Mouse (Mus musculus) brown adipose tissue, adult 24 weeks (tissue): Measurements from ENCODE around the gene Gdi1. TPM values are rescaled to one million over a fixed set of nuclear protein-coding genes. Genes with fewer than 3 reads are reported as not detected.
A peak's percentile ranks its signal among the peaks of the same experiment; 100 is the strongest.

Experiments
- H3K27ac ChIP-seq: fragments of 200-500 bp; replicated peaks from 2 replicates; pipeline ENCODE4 v1.5.1; 2012; ENCODE audit warnings: low read depth, mild to moderate bottlenecking, low read length
- H3K4me1 ChIP-seq: fragments of 200-500 bp; 2 replicates; pipeline ENCODE4 v1.6.1; 2012; ENCODE audit warnings: low read length, mixed read lengths; ENCODE audit not compliant: control insufficient read depth, insufficient read depth, insufficient read length
- H3K4me3 ChIP-seq: fragments of 200-500 bp; 2 replicates; pipeline ENCODE4 v1.5.1; 2012; ENCODE audit warnings: low read depth, mild to moderate bottlenecking, low read length, moderate library complexity; ENCODE audit not compliant: insufficient read depth
- polyA plus RNA-seq: library from polyadenylated mRNA; stranded (reverse); fragments of >200 nt; gene quantifications from 2 replicates; pipeline ENCODE4 v1.2.4, GENCODE M21; 2012; ENCODE audit not compliant: missing spikeins, insufficient read depth, insufficient read length

Gene Gdi1
- polyA plus RNA-seq: 62.2 and 64.9 TPM in 2 replicates

DNA sequence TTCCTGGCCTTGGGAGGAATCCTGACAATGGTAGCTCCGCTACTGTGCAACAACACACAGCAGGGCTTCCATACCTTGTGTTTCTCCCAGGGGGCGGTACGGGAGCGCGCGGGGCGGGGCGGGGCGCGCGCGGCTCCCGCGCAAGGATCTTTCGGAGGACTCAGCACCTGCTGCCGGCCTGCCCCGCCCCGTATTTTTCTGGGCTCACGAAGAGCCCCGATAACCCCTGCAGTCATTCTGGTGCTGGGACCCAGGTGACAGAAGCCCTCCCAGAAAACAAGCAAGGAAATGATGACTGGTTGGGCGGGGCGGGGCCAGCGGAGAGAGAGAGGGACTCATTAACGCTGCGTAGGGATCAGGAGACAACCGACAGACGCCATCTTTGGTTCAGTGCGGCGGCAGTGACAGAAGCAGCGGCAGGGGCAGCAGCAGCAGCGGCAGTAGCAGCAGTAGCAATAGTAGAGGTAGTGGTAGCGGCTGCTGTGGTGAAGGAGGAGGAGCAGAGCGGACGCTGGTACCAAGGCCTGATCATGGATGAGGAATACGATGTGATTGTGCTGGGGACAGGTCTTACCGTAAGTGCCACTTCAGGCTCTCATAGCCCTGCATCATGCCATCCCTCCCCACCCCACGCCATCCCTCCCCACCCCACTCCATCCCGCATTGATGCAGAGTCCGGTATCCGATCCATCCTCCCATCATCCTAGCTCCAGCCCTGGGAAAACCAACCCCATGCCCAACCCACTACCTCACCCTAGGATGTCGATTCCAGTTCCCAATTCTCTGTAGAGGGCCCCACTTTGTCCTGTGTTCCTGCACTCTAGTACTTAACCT is at the start of gene Gdi1:
TSS of gene Gdi1 (plus strand) at position 132 of the 834 bp plus-strand sequence.
- peak within 1 kb of the TSS; percentile 98 for H3K4me3 ChIP-seq

GRCm38 (mm10) chrX:74257746-74258145 is 47.1 kb upstream of the Gdi1 start:
- Histone ChIP-seq H3K27ac (no peak overlapping the region), H3K4me3 (no peak overlapping the region), H3K4me1 (peaks cover 3% of the 10 kb centered on the region; the same call in 1 of the 2 replicates)

More for the DNA sequence above, at the start of gene Gdi1:
- peaks cover 2% of the 10 kb centered on the region; the same call in 1 of the 2 replicates for H3K4me1 ChIP-seq
- H3K27ac ChIP-seq: peak within 1 kb of the TSS; percentile 97

DNA sequence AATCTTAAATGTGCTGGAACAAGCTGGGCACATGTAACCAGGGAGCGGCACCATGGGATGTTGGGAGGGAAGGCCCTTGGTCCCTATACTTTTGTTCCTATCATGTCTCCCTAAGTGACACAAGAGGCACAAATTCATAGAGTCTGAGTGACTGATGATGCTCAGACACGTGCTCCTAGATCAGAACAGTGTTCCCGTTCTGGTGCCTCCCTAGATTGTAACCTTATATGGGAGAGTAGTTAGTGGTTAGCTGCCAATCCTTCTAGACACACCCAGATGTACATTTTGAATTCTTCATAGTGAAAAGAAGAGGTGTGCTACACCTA is 35.1 kb upstream of the Gdi1 start:
- Histone ChIP-seq H3K4me1 (no peaks in the 10 kb centered on the region), H3K27ac (peak overlapping the region; percentile 98), H3K4me3 (peak overlapping the region; percentile 64)

- Histone ChIP-seq H3K27ac (peak within 1 kb of the TSS; percentile 100), H3K4me1 (no peaks in the 10 kb centered on the region)
Observed at GRCm38 (mm10) chrX:74270062-74270901, 34.5 kb upstream of the Gdi1 start, which contains the start of gene Rpl10. Rpl10 (plus strand) TSS chrX:74270812.

DNA sequence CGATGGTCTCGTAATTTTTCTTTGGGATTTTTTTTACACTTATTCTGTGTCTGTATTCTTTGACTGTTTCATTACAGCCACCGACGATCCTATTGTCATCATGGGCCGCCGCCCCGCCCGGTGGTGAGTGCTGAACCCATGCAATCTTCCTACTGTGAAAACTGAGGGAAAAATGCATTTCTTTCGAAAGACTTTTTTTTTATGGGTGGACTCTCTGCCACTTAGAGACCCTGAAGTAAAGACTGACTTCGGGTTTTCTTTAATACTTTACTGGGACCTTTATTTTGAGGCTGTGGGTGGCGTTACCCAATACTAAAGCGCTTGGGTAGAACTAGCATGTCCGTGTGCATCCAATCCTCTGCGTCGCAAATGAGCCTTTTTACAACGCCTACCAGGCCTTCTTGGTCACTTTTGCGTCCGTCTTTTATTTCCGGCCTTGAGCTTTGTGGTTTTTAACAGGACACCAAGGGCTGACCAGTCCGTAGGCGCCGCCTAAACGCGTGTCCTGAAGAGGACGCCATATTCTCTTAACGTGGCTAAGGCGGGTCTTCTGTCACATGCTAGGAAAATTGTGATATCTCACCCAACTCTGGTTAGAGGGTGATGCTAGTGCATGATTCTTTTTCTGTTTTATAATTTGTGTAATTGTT is 33.8 kb upstream of the Gdi1 start:
- peak overlapping the region; percentile 77 for H3K27ac ChIP-seq
- H3K4me1 ChIP-seq: no peaks in the 10 kb centered on the region

More at GRCm38 (mm10) chrX:74270062-74270901, 34.5 kb upstream of the Gdi1 start, which contains the start of gene Rpl10:
- H3K4me3 ChIP-seq: peak within 1 kb of the TSS; percentile 78

DNA sequence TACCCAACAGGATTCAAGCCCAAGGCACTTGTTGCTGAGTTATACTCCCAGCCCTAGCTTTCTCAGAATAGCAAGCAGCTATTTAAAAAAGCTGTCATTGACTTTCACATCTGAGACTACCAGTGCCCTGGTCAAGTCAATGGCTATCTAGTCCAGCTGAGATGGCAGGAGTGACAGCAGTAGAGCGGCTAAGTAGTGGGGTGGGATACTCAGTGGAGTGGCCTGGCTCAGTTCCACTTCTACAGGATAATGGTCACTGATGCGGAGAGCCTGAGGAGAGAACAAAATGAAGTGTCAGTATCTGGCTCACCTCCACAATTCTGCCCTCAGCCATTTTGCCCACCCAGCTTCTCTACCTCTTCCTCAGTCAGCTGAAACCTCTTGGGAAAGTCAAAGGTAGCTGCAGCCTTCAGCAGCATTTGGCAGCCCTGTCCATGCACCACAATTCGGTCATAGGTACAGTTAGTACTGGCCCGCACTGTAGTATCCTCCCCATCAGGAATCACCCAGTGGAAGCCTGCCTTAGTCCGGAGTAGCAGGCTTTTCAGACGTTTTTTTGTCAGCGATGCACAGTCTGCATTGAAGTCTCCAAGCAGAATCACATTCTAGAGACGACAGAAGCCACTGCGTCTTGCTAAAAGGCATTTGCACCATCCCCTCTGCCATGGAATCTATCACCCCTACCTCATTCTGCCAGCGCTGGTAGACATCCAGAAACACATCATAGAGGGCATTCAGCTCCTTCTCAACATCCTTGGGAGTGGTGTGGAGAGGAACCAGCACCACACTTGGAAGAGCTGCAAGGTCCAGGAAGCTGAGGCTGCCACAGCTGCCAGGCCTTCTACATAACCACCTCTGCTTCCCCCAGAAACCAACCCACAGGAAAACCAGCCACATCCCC is 31.1 kb upstream of the Gdi1 start:
- no peaks in the 10 kb centered on the region for H3K4me1 ChIP-seq
- no peak overlapping the region for H3K4me3 ChIP-seq
- H3K27ac ChIP-seq: no peak overlapping the region

More for the DNA sequence above, 33.8 kb upstream of the Gdi1 start:
- peak overlapping the region; percentile 74 for H3K4me3 ChIP-seq

DNA sequence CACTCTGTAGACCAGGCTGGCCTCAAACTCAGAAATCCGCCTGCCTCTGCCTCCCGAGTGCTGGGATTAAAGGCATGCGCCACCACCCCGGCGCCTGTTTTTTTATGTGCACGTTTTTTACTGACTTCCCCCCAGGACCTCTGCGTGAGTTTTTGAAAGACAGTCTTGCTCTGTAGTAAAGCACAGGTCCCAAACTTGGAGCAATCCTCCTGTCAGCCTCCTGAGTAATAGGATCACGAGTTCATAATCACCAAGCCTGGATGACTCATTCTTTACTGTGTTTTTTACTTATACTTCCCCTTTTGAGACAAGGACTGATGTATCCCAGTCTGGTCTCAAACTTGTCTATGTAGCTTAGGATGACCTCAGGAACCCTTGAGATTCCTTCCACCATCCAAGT is 26.9 kb upstream of the Gdi1 start:
- Histone ChIP-seq H3K27ac (no peak overlapping the region), H3K4me3 (no peak overlapping the region), H3K4me1 (no peaks in the 10 kb centered on the region)

- Histone ChIP-seq H3K27ac (peak overlapping the region; percentile 76), H3K4me3 (peak overlapping the region; percentile 85), H3K4me1 (no peaks in the 10 kb centered on the region)
Observed at GRCm38 (mm10) chrX:74281041-74281731, 23.6 kb upstream of the Gdi1 start.

DNA sequence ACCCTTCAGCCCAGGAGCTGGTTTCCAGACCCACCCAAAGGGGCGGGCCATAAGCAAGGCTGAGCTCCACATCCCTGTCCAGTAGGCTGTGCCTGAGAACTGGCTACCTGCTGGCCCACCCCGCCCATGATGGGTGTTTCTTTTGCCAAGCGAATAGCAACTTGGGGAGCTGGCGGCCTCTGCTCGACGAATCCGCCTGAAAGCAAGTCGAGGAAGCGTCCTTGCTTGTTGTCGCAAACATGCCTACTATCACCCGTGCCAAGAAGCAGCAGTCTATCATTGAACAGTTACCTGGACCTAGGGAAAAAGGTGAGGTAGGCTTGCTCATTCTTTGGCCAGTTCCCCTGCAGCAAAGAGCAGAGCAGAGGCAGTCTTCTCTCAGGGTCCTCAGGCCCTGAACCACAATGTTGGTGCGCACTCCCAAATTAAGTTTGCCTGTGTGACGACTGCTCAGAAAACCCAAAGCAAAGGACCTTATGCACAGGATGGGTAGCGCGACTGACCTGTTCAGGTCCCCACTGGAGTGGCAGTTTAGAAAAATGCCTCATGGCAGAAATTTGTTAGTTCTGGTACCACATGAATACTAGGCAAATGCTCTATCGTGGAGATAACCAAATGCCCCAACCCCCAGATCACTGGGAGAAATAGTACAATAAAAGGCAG is 22.9 kb upstream of the Gdi1 start, which contains the start of the genes Taz and Dnase1l1:
TSS of gene Taz (plus strand) at position 181 of the 663 bp plus-strand sequence.
TSS of gene Dnase1l1 (minus strand) at position 606 of the 663 bp plus-strand sequence.
- Histone ChIP-seq H3K4me3 (peak within 1 kb of the TSS; percentile 85), H3K4me1 (no peaks in the 10 kb centered on the region)

DNA sequence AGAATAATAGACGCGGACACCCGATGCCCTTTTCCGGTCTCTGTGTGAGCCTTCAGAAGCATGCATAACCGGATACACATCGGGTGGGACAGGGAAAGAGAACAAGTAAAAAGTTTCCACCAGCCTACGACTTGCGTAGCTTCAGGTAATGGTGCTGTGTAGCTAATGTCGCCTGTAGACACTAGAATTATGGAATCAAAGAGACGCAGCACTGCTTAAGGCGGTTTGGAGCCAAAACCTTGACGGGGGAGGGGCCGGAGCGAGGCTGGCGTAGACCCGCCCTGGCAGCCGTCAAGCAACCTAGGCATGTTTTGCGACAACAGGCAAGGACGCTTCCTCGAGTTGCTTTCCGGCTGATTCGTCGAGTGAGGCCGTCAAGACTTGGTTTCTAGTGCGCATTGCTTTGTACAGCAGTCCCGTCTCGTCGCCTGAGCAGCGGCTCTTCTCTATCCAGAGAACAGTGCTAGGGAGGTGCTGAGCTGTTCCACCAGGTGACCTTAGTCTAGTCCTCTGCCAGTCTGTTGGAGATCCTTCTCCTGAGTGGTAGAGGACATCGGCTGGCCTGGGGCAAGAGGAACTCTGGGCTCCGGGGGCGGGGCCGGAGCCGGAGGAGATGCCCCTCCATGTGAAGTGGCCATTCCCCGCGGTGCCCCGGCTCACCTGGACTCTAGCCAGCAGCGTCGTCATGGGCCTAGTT is 22.3 kb upstream of the Gdi1 start:
- Histone ChIP-seq H3K27ac (peak overlapping the region; percentile 94), H3K4me3 (peak overlapping the region; percentile 85), H3K4me1 (no peaks in the 10 kb centered on the region)

More for the DNA sequence above, 22.9 kb upstream of the Gdi1 start, which contains the start of the genes Taz and Dnase1l1:
- H3K27ac ChIP-seq: peak within 1 kb of the TSS; percentile 94

DNA sequence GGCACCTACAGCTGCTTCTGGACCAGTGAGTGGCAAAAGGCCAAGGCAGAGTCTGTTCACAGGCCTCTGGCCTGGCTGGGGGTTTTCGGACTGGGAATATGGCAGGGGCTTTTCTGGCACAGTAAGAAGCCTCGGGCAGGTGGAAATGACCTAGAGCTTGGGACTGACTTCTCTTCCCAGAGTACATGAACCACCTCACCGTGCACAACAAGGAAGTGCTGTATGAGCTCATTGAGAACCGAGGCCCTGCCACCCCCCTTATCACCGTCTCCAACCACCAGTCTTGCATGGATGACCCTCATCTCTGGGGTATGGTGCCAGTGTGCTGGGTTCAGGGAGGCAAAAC is 21.7 kb upstream of the Gdi1 start:
- no peaks in the 10 kb centered on the region for H3K4me1 ChIP-seq
- peak overlapping the region; percentile 85 for H3K4me3 ChIP-seq
- H3K27ac ChIP-seq: peak overlapping the region; percentile 94

- Histone ChIP-seq H3K27ac (no peak overlapping the region), H3K4me1 (no peaks in the 10 kb centered on the region), H3K4me3 (no peak overlapping the region)
Observed at GRCm38 (mm10) chrX:74293431-74293830, 11.4 kb upstream of the Gdi1 start.
